Mouse (Mus musculus) ES-E14 (cell line): ENCODE results near the gene Aldh1l1. TPM values are rescaled to one million over a fixed set of nuclear protein-coding genes. Genes with fewer than 3 reads are reported as not detected.
A peak's percentile ranks its signal among the peaks of the same experiment; 100 is the strongest.

ENCODE experiments used
- DNase-seq: peaks from one replicate; pipeline ENCODE4 v3.0.0-alpha.2; 2013; ENCODE audit warnings: low read depth, low spot score
- H3K27ac ChIP-seq: 2 replicates; pipeline ENCODE4 v1.5.1; 2012; ENCODE audit warnings: low read depth, mild to moderate bottlenecking, low read length, moderate library complexity, mixed read lengths; ENCODE audit not compliant: poor library complexity, insufficient read depth, severe bottlenecking
- H3K36me3 ChIP-seq: 2 replicates; pipeline ENCODE4 v1.6.1; 2012; ENCODE audit warnings: mild to moderate bottlenecking, low read length, moderate library complexity, mixed read lengths; ENCODE audit not compliant: control insufficient read depth, poor library complexity, insufficient read depth, severe bottlenecking
- H3K4me1 ChIP-seq, 2 experiments: fragments of 150-350 bp in 1 of 2; sonication (generic) in 1 of 2; 2 replicates each; pipeline ENCODE4 v1.6.1; 2012; ENCODE audit warnings: low read length in 2 of 2, mild to moderate bottlenecking in 1 of 2, mixed read lengths in 1 of 2; ENCODE audit not compliant: control insufficient read depth in 2 of 2, insufficient read depth in 2 of 2, poor library complexity in 1 of 2
- H3K4me3 ChIP-seq, 2 experiments: fragments of 150-350 bp in 1 of 2; sonication (generic) in 1 of 2; 2 replicates each; pipeline ENCODE4 v1.5.1; 2012; ENCODE audit warnings: low read length in 2 of 2, low read depth in 1 of 2, mild to moderate bottlenecking in 1 of 2, mixed read lengths in 1 of 2; ENCODE audit not compliant: insufficient read depth in 1 of 2, poor library complexity in 1 of 2, severe bottlenecking in 1 of 2
- H3K9ac ChIP-seq: 2 replicates; pipeline ENCODE4 v1.6.1; 2012; ENCODE audit warnings: low read depth, mild to moderate bottlenecking, low read length, mixed read lengths; ENCODE audit not compliant: poor library complexity, insufficient read depth, severe bottlenecking
- H3K9me3 ChIP-seq: fragments of 150-350 bp; sonication (generic); 2 replicates; pipeline ENCODE4 v1.6.1; 2012; ENCODE audit warnings: low read depth, mild to moderate bottlenecking, low read length; ENCODE audit not compliant: control insufficient read depth, insufficient read depth
- CHD2 ChIP-seq: IDR thresholded peaks from 2 replicates; pipeline ENCODE4 v1.6.1; 2014; ENCODE audit warnings: mild to moderate bottlenecking, low read depth, low read length, inconsistent platforms
- HCFC1 ChIP-seq: IDR thresholded peaks from 2 replicates; pipeline ENCODE4 v1.6.1; 2012; ENCODE audit warnings: low read length, inconsistent platforms, borderline replicate concordance; ENCODE audit not compliant: insufficient read depth
- MAFK ChIP-seq: IDR thresholded peaks from 2 replicates; pipeline ENCODE4 v1.6.1; 2014; ENCODE audit warnings: mild to moderate bottlenecking, low read depth, low read length, inconsistent platforms; ENCODE audit not compliant: insufficient read depth
- ZC3H11A ChIP-seq: IDR thresholded peaks from 2 replicates; pipeline ENCODE4 v1.6.1; 2012; ENCODE audit warnings: low read depth, mild to moderate bottlenecking, inconsistent platforms, low read length, borderline replicate concordance
- ZNF384 ChIP-seq: IDR thresholded peaks from 2 replicates; pipeline ENCODE4 v1.6.1; 2012; ENCODE audit warnings: low read depth, low read length, inconsistent platforms
- in situ Hi-C, 2 experiments: fragments of 600-800 bp; cut with MboI; formaldehyde crosslinking; loops; one replicate each; pipeline ENCODE4 v1.15.1; 2025; ENCODE audit warnings: low sequenced_read_pairs in 2 of 2, inconsistent platforms in 1 of 2; ENCODE audit not compliant: unreplicated experiment in 2 of 2
- total RNA-seq: library from RNA; depleted of rRNA; stranded (reverse); fragments of 300-350 nt; gene quantifications from 2 replicates; pipeline ENCODE4 v1.2.3, GENCODE M21; 2012

The Aldh1l1 gene
- total RNA-seq, 1 experiment, result 3.9 TPM

DNA sequence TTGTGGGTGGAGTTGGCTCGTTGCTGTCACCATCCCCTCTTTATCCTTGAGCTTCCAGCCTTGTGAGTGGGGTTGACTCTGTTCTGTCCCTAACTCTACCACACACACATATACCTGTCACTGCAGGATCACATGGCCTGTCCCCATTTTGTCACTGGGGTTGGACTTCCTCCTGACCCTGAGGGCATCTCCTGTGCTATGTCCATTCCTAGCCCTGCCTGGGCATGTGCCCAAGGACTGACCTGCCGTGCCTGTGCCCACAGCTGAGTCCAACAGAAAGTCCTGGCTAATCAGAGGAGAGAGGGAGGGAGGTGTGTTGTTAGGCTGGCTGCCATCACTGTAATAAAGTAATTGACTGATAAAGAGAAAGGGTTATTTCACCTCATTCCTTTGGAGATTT, 58.2 kb downstream of the Aldh1l1 start:
- Histone ChIP-seq H3K9ac (no peak overlapping the region), H3K4me3 (no peak overlapping the region), H3K4me1 (peaks cover 3% of the 10 kb centered on the region in 2 experiments; a peak in 2 of 4 replicates), H3K9me3 (no peaks in the 10 kb centered on the region), H3K36me3 (no peaks in the 10 kb centered on the region), H3K27ac (no peak overlapping the region)
- DNase-seq, result no peak
- no peak for TF ChIP-seq MAFK
- no peak for TF ChIP-seq ZNF384
- TF ChIP-seq ZC3H11A, result no peak
- no peak for TF ChIP-seq HCFC1
- TF ChIP-seq CHD2, result no peak
- in situ Hi-C loops, result loop anchor here in 1 of 2 experiments (25.0 kb wide), 1 partner anchor 857 kb away; no protein-coding TSS in a partner anchor

DNA sequence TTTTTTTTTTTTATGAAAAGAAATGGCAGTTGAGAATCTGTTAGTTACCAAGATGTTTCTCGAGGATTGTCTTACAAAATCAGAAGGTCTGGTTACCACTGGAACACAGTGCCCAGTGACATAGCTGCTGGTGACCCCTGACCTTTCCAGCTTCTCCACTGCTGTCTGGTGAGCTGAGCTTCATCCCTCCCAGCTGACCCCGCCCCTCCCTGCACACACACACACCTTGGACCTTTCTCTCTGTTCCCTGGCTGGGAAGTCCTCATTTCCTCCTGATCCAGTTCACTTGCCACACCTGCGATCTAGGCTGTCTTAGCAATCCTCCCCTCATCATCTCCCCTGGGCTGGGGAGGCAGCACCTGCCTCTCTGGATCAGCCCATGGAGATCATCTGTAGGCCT, 60.0 kb downstream of the Aldh1l1 start:
- H3K4me1 ChIP-seq, result peaks cover 3 to 9% of the 10 kb centered on the region in 2 experiments; a peak in 3 of 4 replicates
- no peak overlapping the region for H3K9ac ChIP-seq
- DNase-seq, result no peak
- H3K9me3 ChIP-seq, result no peaks in the 10 kb centered on the region
- H3K4me3 ChIP-seq, result no peak overlapping the region
- no peak overlapping the region for H3K27ac ChIP-seq
- no peak for TF ChIP-seq CHD2
- no peak for TF ChIP-seq MAFK
- no peak for TF ChIP-seq ZNF384
- no peak for TF ChIP-seq HCFC1
- TF ChIP-seq ZC3H11A, result no peak
- in situ Hi-C loops, result loop anchor here in 1 of 2 experiments (25.0 kb wide), 1 partner anchor 859 kb away; no protein-coding TSS in a partner anchor
- H3K36me3 ChIP-seq, result no peaks in the 10 kb centered on the region

GRCm38 (mm10) chr6:90547041-90547440, 60.8 kb downstream of the Aldh1l1 start:
- H3K27ac ChIP-seq, result no peak overlapping the region
- H3K36me3 ChIP-seq, result no peaks in the 10 kb centered on the region
- DNase-seq, result no peak
- TF ChIP-seq MAFK, result no peak
- no peak for TF ChIP-seq CHD2
- no peak for TF ChIP-seq ZNF384
- TF ChIP-seq ZC3H11A, result no peak
- no peak for TF ChIP-seq HCFC1
- no peaks in the 10 kb centered on the region for H3K9me3 ChIP-seq
- H3K9ac ChIP-seq, result no peak overlapping the region
- peaks cover 3 to 14% of the 10 kb centered on the region in 2 experiments; a peak in 3 of 4 replicates for H3K4me1 ChIP-seq
- H3K4me3 ChIP-seq, result no peak overlapping the region
- in situ Hi-C loops, result loop anchor here in 1 of 2 experiments (25.0 kb wide), 1 partner anchor 860 kb away; no protein-coding TSS in a partner anchor

DNA sequence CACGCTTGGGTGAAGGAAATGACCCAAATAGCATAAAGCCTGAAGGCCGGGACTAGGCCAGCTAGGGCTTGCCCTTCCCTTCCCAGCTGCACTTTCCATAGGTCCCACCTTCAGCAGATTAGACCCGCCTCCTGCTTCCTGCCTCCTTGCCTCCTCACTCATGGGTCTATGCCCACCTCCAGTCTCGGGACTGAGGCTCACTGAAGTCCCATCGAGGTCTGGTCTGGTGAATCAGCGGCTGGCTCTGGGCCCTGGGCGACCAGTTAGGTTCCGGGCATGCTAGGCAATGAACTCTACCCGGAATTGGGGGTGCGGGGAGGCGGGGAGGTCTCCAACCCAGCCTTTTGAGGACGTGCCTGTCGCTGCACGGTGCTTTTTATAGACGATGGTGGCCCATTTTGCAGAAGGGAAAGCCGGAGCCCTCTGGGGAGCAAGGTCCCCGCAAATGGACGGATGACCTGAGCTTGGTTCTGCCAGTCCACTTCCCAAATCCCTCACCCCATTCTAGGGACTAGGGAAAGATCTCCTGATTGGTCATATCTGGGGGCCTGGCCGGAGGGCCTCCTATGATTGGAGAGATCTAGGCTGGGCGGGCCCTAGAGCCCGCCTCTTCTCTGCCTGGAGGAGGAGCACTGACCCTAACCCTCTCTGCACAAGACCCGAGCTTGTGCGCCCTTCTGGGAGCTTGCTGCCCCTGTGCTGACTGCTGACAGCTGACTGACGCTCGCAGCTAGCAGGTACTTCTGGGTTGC, 64.1 kb downstream of the Aldh1l1 start:
- in situ Hi-C loops, result loop anchor here in 1 of 2 experiments (25.0 kb wide), 1 partner anchor 888 kb away; no protein-coding TSS in a partner anchor
- peak overlapping the region; percentile 52 to 96 for H3K4me3 ChIP-seq
- DNase-seq, result peak; percentile 61
- peak overlapping the region; percentile 38; the same call in 1 of the 2 replicates for H3K9ac ChIP-seq
- TF ChIP-seq CHD2 (peak; percentile 62), ZC3H11A (no peak)
- no peak overlapping the region for H3K27ac ChIP-seq
- no peaks in the 10 kb centered on the region for H3K9me3 ChIP-seq
- H3K36me3 ChIP-seq, result no peaks in the 10 kb centered on the region
- peaks cover 3 to 14% of the 10 kb centered on the region in 2 experiments; a peak in 3 of 4 replicates for H3K4me1 ChIP-seq
